Mouse (Mus musculus) lung, embryonic 16.5 days (tissue): ENCODE data around the gene Pik3cb. TPM values are rescaled to one million over a fixed set of nuclear protein-coding genes. Genes with fewer than 3 reads are reported as not detected.

Experiments used
- ATAC-seq: fragments of 200-750 bp; cut with Nextera tagmentation; 2 replicates; pipeline ENCODE4 v1.8.0; 2017; ENCODE audit warnings: low read depth, mild to moderate bottlenecking, moderate library complexity
- H3K27ac ChIP-seq: fragments of 300-500 bp; sonication (generic); 2 replicates; pipeline ENCODE4 v1.5.1; 2014; ENCODE audit warnings: mild to moderate bottlenecking, control low read depth, low read length
- H3K27me3 ChIP-seq: fragments of 300-500 bp; sonication (generic); 2 replicates; pipeline ENCODE4 v1.6.1; 2014; ENCODE audit warnings: low read depth, low read length, mixed read lengths; ENCODE audit not compliant: control insufficient read depth, insufficient read depth
- H3K36me3 ChIP-seq: fragments of 300-500 bp; sonication (generic); 2 replicates; pipeline ENCODE4 v1.6.1; 2014; ENCODE audit warnings: low read length; ENCODE audit not compliant: control insufficient read depth, insufficient read depth
- H3K4me1 ChIP-seq: fragments of 300-500 bp; sonication (generic); replicated peaks from 2 replicates; pipeline ENCODE4 v1.6.1; 2014; ENCODE audit warnings: low read length, mixed read lengths; ENCODE audit not compliant: control insufficient read depth, insufficient read depth
- H3K4me2 ChIP-seq: fragments of 300-500 bp; sonication (generic); 2 replicates; pipeline ENCODE4 v1.6.1; 2014; ENCODE audit warnings: low read depth, low read length, control low read depth
- H3K4me3 ChIP-seq: fragments of 300-500 bp; sonication (generic); 2 replicates; pipeline ENCODE4 v1.5.1; 2014; ENCODE audit warnings: mild to moderate bottlenecking, low read length, control low read depth
- H3K9ac ChIP-seq: fragments of 300-500 bp; sonication (generic); 2 replicates; pipeline ENCODE4 v1.6.1; 2014; ENCODE audit warnings: low read length, control low read depth
- H3K9me3 ChIP-seq: fragments of 300-500 bp; sonication (generic); 2 replicates; pipeline ENCODE4 v1.6.1; 2016; ENCODE audit warnings: low read length; ENCODE audit not compliant: control insufficient read depth
- WGBS: fragments of 180-500 bp; shearing (Covaris S2); extraction: QIAGEN DNeasy Blood & Tissue Kit; methylation state at CpG from one replicate; pipeline ENCODE4 v1.1.7; 2014; 5-methylcytosine and 5-hydroxymethylcytosine counted together
- polyA plus RNA-seq: library from polyadenylated mRNA; unstranded; fragments of >200 nt; fragmentation: Nextera tagmentation; extraction: Ambion mirVana; gene quantifications from 2 replicates; pipeline ENCODE4 v1.2.1, GENCODE M21; 2015

Pik3cb gene
- polyA plus RNA-seq, 1 experiment from 2014 or later = 1.3 TPM

GRCm38 (mm10) chr9:99158203-99158632, 17.8 kb upstream of the Pik3cb start:
- Histone ChIP-seq H3K4me2 (no peak overlapping the region), H3K4me3 (no peak overlapping the region), H3K9ac (no peak overlapping the region), H3K9me3 (no peaks in the 10 kb centered on the region), H3K36me3 (no peaks in the 10 kb centered on the region), H3K4me1 (no peaks in the 10 kb centered on the region), H3K27me3 (no peaks in the 10 kb centered on the region), H3K27ac (no peak overlapping the region)
- ATAC-seq = peak; percentile 66; the same call in 1 of the 2 replicates
- 32% methylated on average over 7 of the region's 7 CpGs for WGBS

- no peaks in the 10 kb centered on the region for H3K9me3 ChIP-seq
- peak; percentile 56; the same call in 1 of the 2 replicates for ATAC-seq
- no peaks in the 10 kb centered on the region for H3K4me1 ChIP-seq
- no peaks in the 10 kb centered on the region for H3K27me3 ChIP-seq
- WGBS = 34% methylated on average over 3 of the region's 3 CpGs
- no peak overlapping the region for H3K4me3 ChIP-seq
- H3K27ac ChIP-seq = peak overlapping the region; percentile 41; the same call in 1 of the 2 replicates
- no peak overlapping the region for H3K4me2 ChIP-seq
- no peaks in the 10 kb centered on the region for H3K36me3 ChIP-seq
- H3K9ac ChIP-seq = no peak overlapping the region
These were observed 13.2 kb upstream of the Pik3cb start for GRCm38 (mm10) chr9:99153655-99154054.

GRCm38 (mm10) chr9:99152699-99153490, 12.5 kb upstream of the Pik3cb start:
- WGBS = 34% methylated on average over 9 of the region's 9 CpGs
- no peaks in the 10 kb centered on the region for H3K9me3 ChIP-seq
- no peaks in the 10 kb centered on the region for H3K27me3 ChIP-seq
- H3K4me3 ChIP-seq = no peak overlapping the region
- no peak overlapping the region for H3K4me2 ChIP-seq
- H3K27ac ChIP-seq = peak overlapping the region; percentile 41
- no peaks in the 10 kb centered on the region for H3K36me3 ChIP-seq
- H3K9ac ChIP-seq = no peak overlapping the region
- no peak for ATAC-seq
- no peaks in the 10 kb centered on the region for H3K4me1 ChIP-seq

DNA sequence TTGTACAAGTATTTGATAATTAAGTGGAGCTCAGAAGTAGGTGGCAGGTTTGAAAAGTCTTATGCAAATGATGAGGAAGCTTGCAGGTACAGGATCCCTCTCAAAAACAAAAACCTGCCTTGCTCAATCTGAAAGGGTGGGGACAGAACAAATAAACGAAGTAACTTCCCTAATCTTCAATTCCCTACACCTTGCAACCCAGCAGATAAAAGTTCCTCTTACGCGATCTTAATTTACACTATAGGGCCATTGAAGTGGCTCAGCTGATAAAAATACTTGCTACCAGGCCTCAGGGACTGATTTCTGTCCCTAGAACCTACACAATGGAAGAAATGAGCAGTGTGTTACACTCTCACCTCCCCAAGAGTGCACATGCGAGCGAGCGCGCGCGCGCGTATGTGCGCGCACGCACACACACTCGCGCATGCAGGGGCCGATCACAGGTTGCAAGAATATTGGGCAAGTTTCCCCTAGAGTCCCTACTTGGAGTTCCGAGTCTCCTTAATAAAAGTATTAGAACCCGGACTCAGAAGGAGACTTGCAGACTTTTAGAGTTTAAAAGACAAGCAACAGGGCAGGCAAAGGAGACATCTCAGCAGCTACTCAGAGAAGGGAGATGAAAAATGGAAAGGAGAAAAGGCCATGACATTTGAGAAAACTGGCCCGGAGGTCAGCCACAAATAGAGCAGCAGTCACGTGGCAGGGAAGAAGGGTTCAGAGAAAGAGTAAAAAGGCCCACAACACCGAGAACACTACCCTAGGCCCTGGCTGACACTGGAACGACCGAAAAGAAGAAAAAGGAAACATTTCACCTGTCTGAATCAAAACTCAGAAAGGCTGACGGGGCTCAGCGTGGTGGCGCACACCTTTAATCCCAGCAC, 6.7 kb upstream of the Pik3cb start:
- no peak overlapping the region for H3K27ac ChIP-seq
- 79% methylated on average over 27 of the region's 27 CpGs for WGBS
- H3K27me3 ChIP-seq = no peaks in the 10 kb centered on the region; the same call in 1 of the 2 replicates
- no peak overlapping the region for H3K9ac ChIP-seq
- no peak for ATAC-seq
- no peak overlapping the region for H3K4me3 ChIP-seq
- H3K9me3 ChIP-seq = no peaks in the 10 kb centered on the region
- H3K4me2 ChIP-seq = no peak overlapping the region
- H3K36me3 ChIP-seq = no peaks in the 10 kb centered on the region
- peaks cover 2% of the 10 kb centered on the region; the same call in 1 of the 2 replicates for H3K4me1 ChIP-seq

- H3K9ac ChIP-seq = no peak overlapping the region
- WGBS = 38% methylated on average over 6 of the region's 6 CpGs
- H3K4me2 ChIP-seq = no peak overlapping the region
- H3K4me1 ChIP-seq = peaks cover 2% of the 10 kb centered on the region; the same call in 1 of the 2 replicates
- ATAC-seq = no peak
- H3K36me3 ChIP-seq = no peaks in the 10 kb centered on the region
- H3K9me3 ChIP-seq = no peaks in the 10 kb centered on the region
- H3K4me3 ChIP-seq = no peak overlapping the region
- no peak overlapping the region for H3K27ac ChIP-seq
- H3K27me3 ChIP-seq = peaks cover 5% of the 10 kb centered on the region
These were observed 5.3 kb upstream of the Pik3cb start for GRCm38 (mm10) chr9:99145756-99146155.

DNA sequence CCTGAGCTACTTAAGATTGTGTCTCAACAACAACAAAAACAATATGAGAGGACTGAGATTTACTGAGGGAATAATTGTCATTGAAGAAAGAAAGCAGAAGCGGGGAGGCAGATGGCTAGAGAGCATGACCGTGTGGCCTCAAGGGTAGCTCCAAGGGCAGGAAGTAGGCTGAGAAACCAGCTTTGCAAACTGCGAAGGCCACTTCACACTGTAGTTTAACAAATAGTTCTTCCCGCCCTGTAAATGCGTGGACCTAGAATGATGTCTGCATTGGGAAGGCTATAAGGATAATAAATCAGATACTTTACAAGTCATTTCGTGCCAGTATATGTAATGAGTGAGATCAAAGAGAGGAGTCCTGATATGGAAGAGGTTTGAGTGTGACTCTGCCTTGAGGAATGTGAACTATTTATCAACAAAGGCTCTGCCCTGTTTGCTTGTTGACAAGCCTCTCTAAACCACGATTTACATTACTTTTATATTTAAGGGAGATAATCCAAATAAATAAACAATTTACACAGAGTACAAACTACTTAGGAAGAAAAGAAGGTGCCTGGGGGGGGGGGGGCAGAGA, 4.1 kb upstream of the Pik3cb start:
- no peaks in the 10 kb centered on the region for H3K9me3 ChIP-seq
- 27% methylated on average over 7 of the region's 7 CpGs for WGBS
- H3K36me3 ChIP-seq = no peaks in the 10 kb centered on the region
- no peak for ATAC-seq
- H3K4me1 ChIP-seq = peaks cover 2% of the 10 kb centered on the region; the same call in 1 of the 2 replicates
- H3K4me3 ChIP-seq = no peak overlapping the region
- no peak overlapping the region for H3K27ac ChIP-seq
- H3K4me2 ChIP-seq = no peak overlapping the region
- peaks cover 5% of the 10 kb centered on the region for H3K27me3 ChIP-seq
- H3K9ac ChIP-seq = no peak overlapping the region

DNA sequence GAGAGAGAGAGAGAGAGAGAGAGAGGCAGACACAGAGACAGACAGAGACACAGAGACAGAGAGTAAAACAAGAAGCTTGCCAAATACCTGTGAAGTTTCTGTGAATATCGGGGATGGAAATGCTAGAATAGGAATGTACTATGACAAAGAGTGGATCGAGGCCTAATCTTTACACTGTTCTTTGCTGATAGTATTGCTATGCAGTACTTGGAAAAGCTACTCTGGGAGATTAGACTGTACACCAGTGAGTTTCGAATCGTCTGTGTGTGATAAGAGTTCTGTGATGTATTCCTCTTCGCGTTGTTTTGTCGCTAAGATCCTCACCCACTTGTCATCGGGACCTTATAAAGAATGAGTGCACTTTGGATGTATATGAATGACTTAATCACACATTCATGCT, 1.2 kb upstream of the Pik3cb start:
- H3K4me1 ChIP-seq = peaks cover 2% of the 10 kb centered on the region; the same call in 1 of the 2 replicates
- WGBS = 61% methylated on average over 8 of the region's 8 CpGs
- H3K9ac ChIP-seq = no peak overlapping the region
- H3K4me2 ChIP-seq = no peak overlapping the region
- no peak for ATAC-seq
- no peak overlapping the region for H3K27ac ChIP-seq
- no peaks in the 10 kb centered on the region for H3K9me3 ChIP-seq
- H3K36me3 ChIP-seq = no peaks in the 10 kb centered on the region
- no peak overlapping the region for H3K4me3 ChIP-seq
- peaks cover 5% of the 10 kb centered on the region for H3K27me3 ChIP-seq

- ATAC-seq = no peak
- whole genome bisulfite sequencing = 41% methylated on average over 3 of the region's 3 CpGs
- no peak overlapping the region for H3K4me3 ChIP-seq
These were observed 750 bp upstream of the Pik3cb start for GRCm38 (mm10) chr9:99141171-99141570.

More at GRCm38 (mm10) chr9:99141171-99141570, 750 bp upstream of the Pik3cb start:
- Histone ChIP-seq H3K9ac (no peak overlapping the region), H3K36me3 (no peaks in the 10 kb centered on the region), H3K4me1 (peaks cover 2% of the 10 kb centered on the region; the same call in 1 of the 2 replicates), H3K4me2 (peak overlapping the region; percentile 75), H3K27me3 (peaks cover 5% of the 10 kb centered on the region), H3K27ac (no peak overlapping the region), H3K9me3 (no peaks in the 10 kb centered on the region)
